In genomic region chr7:135523981-135524380, GRCm38 (mm10) we compare ENCODE assay signal across 26 mouse cellular contexts. TPM values are rescaled to one million over a fixed set of nuclear protein-coding genes. Genes with fewer than 3 reads are reported as not detected.
DNase-seq lines count a peak whose midpoint lies in the region; ATAC-seq and TF ChIP-seq lines count a peak whose summit lies in the region.
"Had no signal": no experiment of that assay in that cellular context is flagged by ENCODE, and none has a peak within 500 bp of the region (broad histone marks: within the 10 kb centered on the region; RNA-seq: fewer than 3 reads in every experiment).

No protein-coding gene starts in this region.

- H3K4me3 ChIP-seq in embryonic facial prominence, embryonic 11.5 days (ENCODE audit: low read depth, low read length): no peak overlapping the region
- no peak overlapping the region for H3K4me3 ChIP-seq in embryonic facial prominence, embryonic 10.5 days
- no peak overlapping the region for H3K4me3 ChIP-seq in gastrocnemius, adult 2 months
- H3K4me3 ChIP-seq: forebrain, embryonic 15.5 days; heart, embryonic 15.5 days; liver, embryonic 12.5 days; lung, embryonic 15.5 days; megakaryocyte, embryonic 14.5 days; stomach, embryonic 15.5 days had no signal

- no peaks in the 10 kb centered on the region for H3K4me1 ChIP-seq in embryonic facial prominence, embryonic 11.5 days (ENCODE audit: control insufficient read depth, insufficient read depth, low read length)
- peaks cover 8% of the 10 kb centered on the region for H3K4me1 ChIP-seq in embryonic facial prominence, embryonic 10.5 days
- H3K4me1 ChIP-seq: forebrain, embryonic 15.5 days; heart, embryonic 15.5 days; liver, embryonic 12.5 days had no signal

- H3K27ac ChIP-seq in embryonic facial prominence, embryonic 11.5 days (replicated peaks; ENCODE audit: low read depth, low read length): no peak overlapping the region
- no peak overlapping the region for H3K27ac ChIP-seq in embryonic facial prominence, embryonic 10.5 days (replicated peaks)
- H3K27ac ChIP-seq in gastrocnemius, adult 2 months: no peak overlapping the region
- H3K27ac ChIP-seq: forebrain, embryonic 15.5 days; heart, embryonic 15.5 days; liver, embryonic 12.5 days; lung, embryonic 15.5 days; stomach, embryonic 15.5 days had no signal

- no peaks in the 10 kb centered on the region for H3K9me3 ChIP-seq in embryonic facial prominence, embryonic 11.5 days (replicated peaks; ENCODE audit: control insufficient read depth, low read length)
- no peaks in the 10 kb centered on the region for H3K9me3 ChIP-seq in embryonic facial prominence, embryonic 10.5 days
- H3K9me3 ChIP-seq: forebrain, embryonic 15.5 days; heart, embryonic 15.5 days; liver, embryonic 12.5 days; lung, embryonic 15.5 days; stomach, embryonic 15.5 days had no signal

- no peak overlapping the region for H3K9ac ChIP-seq in embryonic facial prominence, embryonic 11.5 days (replicated peaks; ENCODE audit: low read length)
- H3K9ac ChIP-seq: forebrain, embryonic 15.5 days; heart, embryonic 15.5 days; liver, embryonic 12.5 days; lung, embryonic 15.5 days; stomach, embryonic 15.5 days had no signal

- DNase-seq in embryonic facial prominence, embryonic 11.5 days (ENCODE audit: low spot score): peak; percentile 10
- no peak for DNase-seq in embryonic facial prominence, embryonic 10.5 days (ENCODE audit: low spot score)
- DNase-seq in kidney, postnatal 10 days: peak; percentile 55
- no peak for DNase-seq in kidney, adult 8-10 months
- peak; percentile 46 to 60 for DNase-seq in kidney, postnatal 25 days
- DNase-seq in adrenal gland, adult 18-20 months (ENCODE audit: low spot score in 2 of 2): no peak
- no peak for DNase-seq in gastrocnemius, adult 2 months
- DNase-seq: adrenal gland, postnatal 14 days; cerebellum, adult 8-10 months; heart, adult 18-20 months; layer of hippocampus, postnatal 36 days; left cerebral cortex, postnatal 4 days; right cerebral cortex, adult 18-20 months; thymus, adult 2 months had no signal

- H3K36me3 ChIP-seq in embryonic facial prominence, embryonic 11.5 days (replicated peaks; ENCODE audit: control insufficient read depth, insufficient read depth, low read depth, low read length): no peaks in the 10 kb centered on the region
- H3K36me3 ChIP-seq in embryonic facial prominence, embryonic 10.5 days (replicated peaks): no peaks in the 10 kb centered on the region
- H3K36me3 ChIP-seq: forebrain, embryonic 15.5 days; heart, embryonic 15.5 days; liver, embryonic 12.5 days; lung, embryonic 15.5 days; stomach, embryonic 15.5 days had no signal

- WGBS in embryonic facial prominence, embryonic 11.5 days: 72% methylated on average over 4 of the region's 4 CpGs
- 84% methylated on average over 4 of the region's 4 CpGs for WGBS in embryonic facial prominence, embryonic 10.5 days

- H3K4me2 ChIP-seq in embryonic facial prominence, embryonic 11.5 days (ENCODE audit: low read depth, low read length): no peak overlapping the region
- H3K4me2 ChIP-seq: forebrain, embryonic 15.5 days; heart, embryonic 15.5 days; liver, embryonic 12.5 days; lung, embryonic 15.5 days; stomach, embryonic 15.5 days had no signal

- intact Hi-C loops in gastrocnemius, adult 2 months (cut with DNase I): no loop called here

- no peak for ATAC-seq in embryonic facial prominence, embryonic 11.5 days (replicated peaks; ENCODE audit: insufficient number of reproducible peaks, low FRiP score, low TSS enrichment, low read depth)
- 0 out of 2 replicates have a peak, but pooled peaks have one; percentile 17 for ATAC-seq in common myeloid progenitor, adult 5-6 weeks (replicated peaks; ENCODE audit: low read depth, poor library complexity, severe bottlenecking)
- ATAC-seq: forebrain, embryonic 15.5 days; inflammation-experienced regulatory T-cells, adult 6 months; liver, embryonic 12.5 days; midbrain, embryonic 16.5 days had no signal

- TF ChIP-seq CTCF in gastrocnemius, adult 2 months (IDR thresholded peaks at IDR 0.05): no peak

- H3K27me3 ChIP-seq in embryonic facial prominence, embryonic 11.5 days (ENCODE audit: control insufficient read depth, insufficient read depth, low read length): no peaks in the 10 kb centered on the region
- no peaks in the 10 kb centered on the region for H3K27me3 ChIP-seq in embryonic facial prominence, embryonic 10.5 days (replicated peaks; ENCODE audit: low read depth, poor library complexity, severe bottlenecking)
- H3K27me3 ChIP-seq: forebrain, embryonic 15.5 days; heart, embryonic 15.5 days; liver, embryonic 12.5 days; lung, embryonic 15.5 days; stomach, embryonic 15.5 days had no signal

RNA-seq across cellular contexts. Expression of gene Clrn3, which starts 4.5 kb away (rescaled TPM):
- polyA plus RNA-seq in embryonic facial prominence, embryonic 11.5 days (2014; fragmentation: Nextera tagmentation; extraction: Ambion mirVana): not detected in 2 replicates
- polyA plus RNA-seq in embryonic facial prominence, embryonic 10.5 days (2016; fragmentation: Nextera tagmentation; extraction: Ambion mirVana): not detected in 2 replicates
- total RNA-seq in common myeloid progenitor, adult 5-6 weeks (2017): not detected in 2 replicates
- not detected for total RNA-seq in adrenal gland, adult 18-20 months (2021)
- not detected for total RNA-seq in gastrocnemius, adult 2 months (2021)
- total RNA-seq: adrenal gland, postnatal 14 days; heart, adult 18-20 months; layer of hippocampus, postnatal 36 days; left cerebral cortex, postnatal 4 days had no signal
- polyA plus RNA-seq: forebrain, embryonic 15.5 days; heart, embryonic 15.5 days; hindbrain, embryonic 11.5 days; inflammation-experienced regulatory T-cells, adult 6 months; liver, embryonic 12.5 days; midbrain, embryonic 16.5 days; spleen, adult 2 months; urinary bladder, adult 2 months had no signal

RNA-seq across cellular contexts. Expression of gene Ptpre, which starts 13.3 kb away (rescaled TPM):
- polyA plus RNA-seq in embryonic facial prominence, embryonic 11.5 days (2014; fragmentation: Nextera tagmentation; extraction: Ambion mirVana): 1.0 and 1.2 TPM in 2 replicates
- polyA plus RNA-seq in embryonic facial prominence, embryonic 10.5 days (2016; fragmentation: Nextera tagmentation; extraction: Ambion mirVana): 0.68 and 1.0 TPM in 2 replicates
- 80.7 and 86.9 TPM in 2 replicates for total RNA-seq in common myeloid progenitor, adult 5-6 weeks (2017)
- 1 to 10 TPM; 3.5 to 4.2 TPM for total RNA-seq in adrenal gland, adult 18-20 months (2021)
- 1 to 10 TPM; 1.2 to 1.6 TPM for total RNA-seq in gastrocnemius, adult 2 months (2021)

Comparison
In these comparisons a context has a peak if more than half of its experiments do, and no peak if none do; other contexts are left out.
1. DNase-seq: peak in embryonic facial prominence, embryonic 11.5 days (single experiment), kidney, postnatal 10 days (single experiment) and kidney, postnatal 25 days (2 of 2); none in embryonic facial prominence, embryonic 10.5 days (single experiment), kidney, adult 8-10 months (0 of 2), adrenal gland, adult 18-20 months (0 of 2) and gastrocnemius, adult 2 months (single experiment).
2. RNA of gene Ptpre, which starts 13.3 kb away (total RNA-seq): 80.7 to 86.9 TPM in common myeloid progenitor, adult 5-6 weeks; 3.5 to 4.2 TPM in adrenal gland, adult 18-20 months and 1.2 to 1.6 TPM in gastrocnemius, adult 2 months; every median in the first group is over 10 times any median in the second.